Mouse (Mus musculus): ENCODE results near the gene Ankrd55.

Ankrd55 gene

GRCm38 (mm10) chr13:112288225-112289178, at the start of gene Ankrd55:
Ankrd55 (plus strand) TSS chr13:112288451.
- peak; percentile 26 to 45 for DNase-seq

GRCm38 (mm10) chr13:112239239-112239638, 49.0 kb upstream of the Ankrd55 start:
- DNase-seq = no peak

GRCm38 (mm10) chr13:112241431-112241830, 46.8 kb upstream of the Ankrd55 start:
- no peak for DNase-seq

GRCm38 (mm10) chr13:112245131-112245530, 43.1 kb upstream of the Ankrd55 start:
- no peak for DNase-seq

GRCm38 (mm10) chr13:112251433-112251832, 36.8 kb upstream of the Ankrd55 start:
- no peak for DNase-seq

GRCm38 (mm10) chr13:112252012-112252411, 36.2 kb upstream of the Ankrd55 start:
- DNase-seq = no peak

- DNase-seq = peak in 1 of 2 experiments; percentile 23
These were observed 35.1 kb upstream of the Ankrd55 start for GRCm38 (mm10) chr13:112252991-112253620.

- peak in 1 of 2 experiments; percentile 43 for DNase-seq
These were observed 34.1 kb upstream of the Ankrd55 start for GRCm38 (mm10) chr13:112254116-112254515.

- no peak for DNase-seq
These were observed 32.4 kb upstream of the Ankrd55 start for GRCm38 (mm10) chr13:112255862-112256261.

GRCm38 (mm10) chr13:112258478-112258877, 29.8 kb upstream of the Ankrd55 start:
- DNase-seq = no peak

GRCm38 (mm10) chr13:112259398-112259797, 28.9 kb upstream of the Ankrd55 start:
- DNase-seq = peak; percentile 69 to 82

GRCm38 (mm10) chr13:112264666-112265065, 23.6 kb upstream of the Ankrd55 start:
- peak; percentile 33 to 68 for DNase-seq

GRCm38 (mm10) chr13:112271901-112272537, 16.2 kb upstream of the Ankrd55 start:
- DNase-seq = peak; percentile 42 to 61

GRCm38 (mm10) chr13:112274636-112275035, 13.6 kb upstream of the Ankrd55 start:
- no peak for DNase-seq

GRCm38 (mm10) chr13:112275951-112276350, 12.3 kb upstream of the Ankrd55 start:
- DNase-seq = no peak

GRCm38 (mm10) chr13:112277544-112277943, 10.7 kb upstream of the Ankrd55 start:
- DNase-seq = no peak

- no peak for DNase-seq
These were observed 10.0 kb upstream of the Ankrd55 start for GRCm38 (mm10) chr13:112278251-112278650.

- no peak for DNase-seq
These were observed 1.1 kb upstream of the Ankrd55 start for GRCm38 (mm10) chr13:112287135-112287534.

GRCm38 (mm10) chr13:112287571-112288224, 553 bp upstream of the Ankrd55 start:
- peak in 1 of 2 experiments; percentile 33 for DNase-seq

- no peak for DNase-seq
These were observed 1.1 kb downstream of the Ankrd55 start for GRCm38 (mm10) chr13:112289338-112289737.

GRCm38 (mm10) chr13:112289981-112290380, 1.7 kb downstream of the Ankrd55 start:
- DNase-seq = no peak

GRCm38 (mm10) chr13:112292489-112292888, 4.2 kb downstream of the Ankrd55 start:
- no peak for DNase-seq

GRCm38 (mm10) chr13:112293092-112293491, 4.8 kb downstream of the Ankrd55 start:
- DNase-seq = no peak

Measured in kidney, postnatal 36 days (tissue).